Mouse (Mus musculus) forebrain, embryonic 10.5 days (tissue): ENCODE measurements around the gene Spice1. TPM values are rescaled to one million over a fixed set of nuclear protein-coding genes. Genes with fewer than 3 reads are reported as not detected.

ENCODE experiments used
- DNase-seq: peaks from one replicate; pipeline ENCODE4 v3.0.0-alpha.2; 2017; ENCODE audit warnings: low spot score; ENCODE audit errors: extremely low spot score
- H3K27ac ChIP-seq: fragments of 300-500 bp; sonication (generic); 2 replicates; pipeline ENCODE4 v1.5.1; 2016; ENCODE audit warnings: mild to moderate bottlenecking
- H3K27me3 ChIP-seq: fragments of 300-500 bp; sonication (generic); 2 replicates; pipeline ENCODE4 v1.6.1; 2016; ENCODE audit warnings: mild to moderate bottlenecking; ENCODE audit not compliant: poor library complexity, severe bottlenecking
- H3K36me3 ChIP-seq: fragments of 300-500 bp; sonication (generic); replicated peaks from 2 replicates; pipeline ENCODE4 v1.6.1; 2016; ENCODE audit warnings: mild to moderate bottlenecking, moderate library complexity
- H3K4me1 ChIP-seq: fragments of 300-500 bp; sonication (generic); 2 replicates; pipeline ENCODE4 v1.6.1; 2016
- H3K4me3 ChIP-seq: fragments of 300-500 bp; sonication (generic); 2 replicates; pipeline ENCODE4 v1.5.1; 2016; ENCODE audit warnings: mild to moderate bottlenecking, moderate library complexity
- H3K9me3 ChIP-seq: fragments of 300-500 bp; sonication (generic); 2 replicates; pipeline ENCODE4 v1.6.1; 2016; ENCODE audit warnings: mild to moderate bottlenecking, moderate library complexity
- WGBS: fragments of 180-500 bp; shearing (Covaris S2); methylation state at CpG from one replicate; pipeline ENCODE4 v1.1.7; 2016; 5-methylcytosine and 5-hydroxymethylcytosine counted together
- polyA plus RNA-seq: library from polyadenylated mRNA; unstranded; fragments of >200 nt; fragmentation: Nextera tagmentation; extraction: Ambion mirVana; gene quantifications from 2 replicates; pipeline ENCODE4 v1.2.1, GENCODE M21; 2016

The Spice1 gene
- polyA plus RNA-seq, 1 experiment from 2014 or later = 32.4 TPM

DNA sequence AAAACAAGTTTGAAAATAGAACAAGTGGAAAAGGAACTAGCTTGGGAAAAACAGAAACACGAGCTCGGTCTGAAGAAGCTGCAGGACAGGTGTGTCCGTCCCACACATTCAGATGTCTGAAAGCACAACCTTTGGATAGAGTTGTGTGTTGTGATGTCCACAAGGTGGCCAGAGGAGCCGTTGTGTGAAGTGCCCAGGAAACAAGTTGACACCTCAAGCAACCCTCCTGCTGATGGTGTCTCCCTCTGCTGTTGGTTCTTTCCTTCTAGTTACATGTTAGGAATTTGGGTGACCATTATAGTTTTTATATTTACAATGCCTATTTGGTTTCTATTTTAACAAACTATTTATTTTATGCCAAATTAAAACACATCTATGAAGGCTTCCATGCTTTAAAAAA lies 88.6 kb downstream of the Spice1 start:
- H3K36me3 ChIP-seq = no peaks in the 10 kb centered on the region
- H3K4me1 ChIP-seq = no peaks in the 10 kb centered on the region
- H3K27ac ChIP-seq = no peak overlapping the region
- H3K9me3 ChIP-seq = no peaks in the 10 kb centered on the region
- 72% methylated on average over 4 of the region's 4 CpGs for WGBS
- no peak for DNase-seq
- no peak overlapping the region for H3K4me3 ChIP-seq
- H3K27me3 ChIP-seq = no peaks in the 10 kb centered on the region

Other genes with a start within 250 kb of the Spice1 start
- 39.2 and 42.0 TPM in 2 replicates for gene Atp6v1a, start 207.4 kb upstream of the Spice1 start, polyA plus RNA-seq
- gene Naa50, start 207.3 kb upstream of the Spice1 start, polyA plus RNA-seq = 151 and 159 TPM in 2 replicates
- 2.4 and 2.8 TPM in 2 replicates for gene Usf3, start 173.9 kb upstream of the Spice1 start, polyA plus RNA-seq
- gene Sidt1, start 13.9 kb upstream of the Spice1 start, polyA plus RNA-seq = 0.15 and 0.18 TPM in 2 replicates
- 0.45 and 0.63 TPM in 2 replicates for gene Cfap44, start 47.7 kb downstream of the Spice1 start, polyA plus RNA-seq
- gene Boc, start 211.8 kb downstream of the Spice1 start, polyA plus RNA-seq = 25.9 TPM in 2 replicates